Mouse (Mus musculus) right cerebral cortex, postnatal 10 days (tissue): ENCODE results near the gene Nprl3.
A peak's percentile ranks its signal among the peaks of the same experiment; 100 is the strongest.
"Not testable (repeated sequence)": the region's sequence is repeated elsewhere in the genome, so short reads cannot be mapped to it uniquely, and the experiment has no call there.

ENCODE experiments used
- DNase-seq, 2 experiments: peaks; one replicate each; pipeline ENCODE4 v3.0.0; 2021; ENCODE audit warnings: low spot score in 2 of 2

Gene Nprl3

GRCm38 (mm10) chr11:32267188-32267884 is at the start of gene Nprl3:
Nprl3 (minus strand) TSS chr11:32267707.
- DNase-seq = peak; percentile 97 to 98

DNA sequence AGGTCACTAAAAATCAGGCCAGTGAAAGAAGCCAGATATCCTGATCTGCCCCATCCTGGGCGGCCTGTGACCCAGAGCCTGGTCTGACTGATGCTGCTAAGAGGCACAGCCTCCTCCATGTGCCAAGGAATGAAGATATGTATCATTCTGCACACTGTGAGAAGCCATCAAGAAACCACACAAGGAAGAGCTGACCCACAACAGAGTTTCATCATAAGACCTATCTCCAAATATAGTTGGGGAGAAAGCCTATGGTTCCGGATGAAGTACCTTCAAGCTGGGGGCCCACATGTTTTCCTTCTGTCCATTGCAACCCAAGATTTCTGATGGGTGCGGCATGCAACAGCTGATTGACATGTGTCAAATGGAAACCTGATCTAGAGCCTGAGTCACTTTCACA is 48.5 kb upstream of the Nprl3 start:
- no peak for DNase-seq

GRCm38 (mm10) chr11:32309928-32310327 is 42.4 kb upstream of the Nprl3 start:
- no peak for DNase-seq

DNA sequence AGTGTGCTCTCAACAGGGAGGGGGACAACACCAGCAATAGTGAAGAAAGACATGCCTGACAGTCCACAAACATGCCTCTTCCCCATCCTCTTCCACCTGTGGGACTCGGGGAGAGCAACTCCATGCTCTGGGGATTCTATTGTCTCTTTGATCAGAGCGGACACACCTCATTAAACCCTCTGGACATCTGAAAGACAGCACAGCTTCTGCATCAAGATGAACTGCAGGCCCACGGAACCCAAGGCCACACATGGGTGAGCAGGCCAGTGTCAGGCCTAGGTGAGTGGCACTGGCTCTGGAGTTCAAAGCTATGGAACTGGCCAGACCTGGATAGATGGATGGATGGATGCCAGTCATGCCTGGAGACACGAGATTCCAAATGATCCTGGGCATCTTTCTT is 41.9 kb upstream of the Nprl3 start:
- DNase-seq = no peak

- no peak for DNase-seq
Observed at GRCm38 (mm10) chr11:32307006-32307405, 39.5 kb upstream of the Nprl3 start.

- no peak for DNase-seq
Observed at GRCm38 (mm10) chr11:32303455-32303854, 35.9 kb upstream of the Nprl3 start.

GRCm38 (mm10) chr11:32302824-32303419 is 35.4 kb upstream of the Nprl3 start:
- DNase-seq = peak; percentile 69 to 72

GRCm38 (mm10) chr11:32301506-32301905 is 34.0 kb upstream of the Nprl3 start:
- no peak for DNase-seq

- no peak for DNase-seq
Observed at GRCm38 (mm10) chr11:32300279-32301267, 33.1 kb upstream of the Nprl3 start.

GRCm38 (mm10) chr11:32299865-32300264 is 32.4 kb upstream of the Nprl3 start, which contains the start of gene Hbq1a:
Hbq1a (plus strand) TSS chr11:32300069.
- peak; percentile 69 to 78 for DNase-seq

- DNase-seq = no peak
Observed at GRCm38 (mm10) chr11:32298532-32298918, 31.0 kb upstream of the Nprl3 start.

- DNase-seq = no peak
Observed at GRCm38 (mm10) chr11:32297866-32298531, 30.5 kb upstream of the Nprl3 start.

- DNase-seq = not testable (repeated sequence)
Observed at GRCm38 (mm10) chr11:32297417-32297816, 29.9 kb upstream of the Nprl3 start.

DNA sequence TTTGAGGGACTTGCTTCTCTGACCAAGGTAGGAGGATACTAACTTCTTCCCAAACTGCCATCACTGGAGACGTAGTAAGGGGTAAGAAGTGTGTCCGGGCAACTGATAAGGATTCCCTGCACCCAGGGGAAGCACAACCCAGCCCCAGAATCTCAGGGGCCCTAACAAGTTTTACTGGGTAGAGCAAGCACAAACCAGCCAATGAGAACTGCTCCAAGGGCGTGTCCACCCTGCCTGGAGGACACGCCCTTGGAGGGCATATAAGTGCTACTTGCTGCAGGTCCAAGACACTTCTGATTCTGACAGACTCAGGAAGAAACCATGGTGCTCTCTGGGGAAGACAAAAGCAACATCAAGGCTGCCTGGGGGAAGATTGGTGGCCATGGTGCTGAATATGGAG is 28.7 kb upstream of the Nprl3 start, which contains the start of gene Hba-a2:
TSS of gene Hba-a2 (plus strand) at position 287 of the 400 bp plus-strand sequence.
- not testable (repeated sequence) for DNase-seq

DNA sequence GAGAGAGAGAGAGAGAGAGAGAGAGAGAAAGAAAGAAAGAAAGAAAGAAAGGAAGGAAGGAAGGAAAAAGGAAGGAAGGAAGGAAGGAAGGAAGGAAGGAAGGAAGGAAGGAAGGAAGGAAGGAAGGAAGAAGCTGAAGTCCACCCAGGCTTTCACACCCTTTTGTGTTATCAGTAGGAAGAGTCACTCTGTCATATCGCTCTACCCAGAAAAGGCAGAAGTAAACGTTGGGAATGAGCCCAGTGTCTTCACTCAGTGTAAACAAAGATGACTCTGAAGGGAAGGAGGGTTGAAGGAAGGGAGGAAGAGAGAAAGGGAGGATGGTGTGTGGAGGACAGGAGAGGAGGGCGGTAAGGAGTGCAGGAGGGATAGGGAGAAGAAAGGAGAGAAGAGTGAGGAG is 26.0 kb upstream of the Nprl3 start:
- DNase-seq = not testable (repeated sequence)

DNA sequence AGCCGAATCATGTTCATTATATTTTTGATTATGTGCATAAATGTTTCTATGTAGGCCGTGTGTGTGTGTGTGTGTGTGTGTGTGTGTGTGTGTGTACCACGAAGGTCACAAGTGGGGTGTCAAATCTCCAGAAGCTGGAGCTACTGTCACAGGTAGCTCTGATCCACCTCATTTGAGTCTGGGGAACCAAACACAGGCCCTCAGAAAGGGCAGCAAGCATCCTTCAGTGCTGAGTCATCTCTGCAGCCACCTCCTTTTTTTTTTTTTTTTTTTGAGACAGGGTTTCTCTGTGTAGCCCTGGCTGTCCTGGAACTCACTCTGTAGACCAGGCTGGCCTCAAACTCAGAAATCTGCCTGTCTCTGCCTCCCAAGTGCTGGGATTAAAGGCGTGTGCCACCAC is 25.3 kb upstream of the Nprl3 start:
- DNase-seq = not testable (repeated sequence)

GRCm38 (mm10) chr11:32287493-32287825 is 20.0 kb upstream of the Nprl3 start:
- no peak for DNase-seq

DNA sequence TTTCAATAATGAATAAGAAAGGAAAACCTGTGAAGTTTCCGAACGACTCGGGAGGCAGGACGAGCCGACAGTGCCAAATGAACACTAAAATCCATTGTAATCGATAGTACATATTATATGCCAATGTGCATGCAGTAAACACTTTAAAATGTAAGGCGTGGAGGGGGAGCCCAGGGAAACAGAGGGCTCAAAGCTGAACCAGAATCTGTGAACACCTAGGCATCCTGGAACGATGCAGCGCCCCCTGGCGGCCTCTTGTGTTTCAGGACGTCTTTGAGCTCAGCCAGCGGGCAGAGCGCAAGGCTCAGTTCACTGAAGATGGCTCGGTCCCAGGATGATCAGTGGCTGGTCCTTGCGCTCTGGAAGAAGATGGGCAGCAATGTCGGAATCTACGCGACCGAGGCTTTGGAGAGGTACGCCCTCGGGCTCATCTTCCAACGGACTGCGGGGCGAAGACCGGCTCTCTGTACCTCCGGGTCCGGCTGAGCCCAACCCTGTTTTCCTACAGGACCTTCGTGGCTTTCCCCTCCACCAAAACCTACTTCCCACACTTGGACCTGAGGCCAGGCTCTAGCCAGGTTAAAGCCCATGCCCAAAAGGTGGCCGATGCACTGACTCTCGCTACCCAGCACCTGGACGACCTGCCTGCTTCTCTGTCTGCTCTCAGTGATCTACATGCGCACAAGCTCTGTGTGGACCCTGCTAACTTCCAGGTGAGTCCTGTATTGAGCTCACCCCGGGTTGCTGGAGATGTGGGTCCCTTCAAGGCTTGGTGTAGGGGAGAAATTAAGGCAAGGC is 19.4 kb upstream of the Nprl3 start, which contains the start of gene Hbq1b:
TSS of gene Hbq1b (plus strand) at position 271 of the 798 bp plus-strand sequence.
- DNase-seq = peak; percentile 86 to 87

DNA sequence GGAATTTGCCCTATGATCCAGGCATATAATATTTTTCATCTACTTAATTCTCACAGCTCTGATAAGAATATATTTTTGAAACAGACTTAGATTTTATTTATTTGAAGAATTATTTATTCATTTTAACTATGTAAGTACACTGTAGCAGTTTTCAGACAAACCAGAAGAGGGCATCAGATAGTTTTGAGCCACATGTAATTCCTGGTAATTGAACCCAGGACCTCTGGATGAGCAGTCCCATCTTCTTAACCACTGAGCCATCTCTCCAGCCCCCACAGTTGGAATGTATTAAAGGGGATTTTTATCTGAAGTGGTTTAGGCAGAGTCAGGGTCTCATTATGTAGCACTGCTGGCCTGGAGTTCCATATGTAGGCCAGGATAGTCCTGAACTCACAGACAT is 18.4 kb upstream of the Nprl3 start:
- not testable (repeated sequence) for DNase-seq

- DNase-seq = no peak
Observed at GRCm38 (mm10) chr11:32285031-32285775, 17.7 kb upstream of the Nprl3 start.
